Mouse (Mus musculus) cerebellum, adult (tissue): ENCODE measurements around the gene Zdhhc25.
A peak's percentile ranks its signal among the peaks of the same experiment; 100 is the strongest.

Experiments used
- ATAC-seq: cut with Nextera tagmentation; 2 replicates; pipeline ENCODE4 v1.9.2; 2017; ENCODE audit warnings: mild to moderate bottlenecking, moderate library complexity, mixed read lengths; ENCODE audit not compliant: insufficient number of reproducible peaks, low FRiP score, low TSS enrichment

The Zdhhc25 gene

GRCm38 (mm10) chr15:88600002-88600401, at the start of gene Zdhhc25:
TSS of gene Zdhhc25 (plus strand) at chr15:88600302.
- ATAC-seq = no peak

- peak; percentile 27; the same call in 1 of the 2 replicates for ATAC-seq
These were observed 47.2 kb upstream of the Zdhhc25 start for GRCm38 (mm10) chr15:88552852-88553251.

- ATAC-seq = no peak
These were observed 44.6 kb upstream of the Zdhhc25 start for GRCm38 (mm10) chr15:88555476-88555875.

GRCm38 (mm10) chr15:88560637-88561036, 39.5 kb upstream of the Zdhhc25 start:
- ATAC-seq = no peak

GRCm38 (mm10) chr15:88561058-88561730, 38.9 kb upstream of the Zdhhc25 start:
- ATAC-seq = 0 out of 2 replicates have a peak, but pooled peaks have one; percentile 28

- ATAC-seq = peak; percentile 39; the same call in 1 of the 2 replicates
These were observed 34.8 kb upstream of the Zdhhc25 start for GRCm38 (mm10) chr15:88565307-88565706.

GRCm38 (mm10) chr15:88565806-88566205, 34.3 kb upstream of the Zdhhc25 start:
- ATAC-seq = no peak

- ATAC-seq = no peak
These were observed 29.4 kb upstream of the Zdhhc25 start for GRCm38 (mm10) chr15:88570697-88571096.

- peak; percentile 74 for ATAC-seq
These were observed 20.6 kb upstream of the Zdhhc25 start for GRCm38 (mm10) chr15:88579461-88579860.

- no peak for ATAC-seq
These were observed 2.4 kb downstream of the Zdhhc25 start for GRCm38 (mm10) chr15:88602496-88602895.

- peak; percentile 68 for ATAC-seq
These were observed 3.1 kb downstream of the Zdhhc25 start for GRCm38 (mm10) chr15:88603091-88603732.

GRCm38 (mm10) chr15:88603733-88604119, 3.6 kb downstream of the Zdhhc25 start:
- ATAC-seq = no peak

GRCm38 (mm10) chr15:88604669-88605414, 4.7 kb downstream of the Zdhhc25 start:
- peak; percentile 81 for ATAC-seq

- no peak for ATAC-seq
These were observed 5.3 kb downstream of the Zdhhc25 start for GRCm38 (mm10) chr15:88605415-88605785.

GRCm38 (mm10) chr15:88617125-88617524, 17.0 kb downstream of the Zdhhc25 start:
- no peak for ATAC-seq

GRCm38 (mm10) chr15:88618008-88618773, 18.1 kb downstream of the Zdhhc25 start:
- ATAC-seq = peak; percentile 83

GRCm38 (mm10) chr15:88620017-88620416, 19.9 kb downstream of the Zdhhc25 start:
- ATAC-seq = no peak

- no peak for ATAC-seq
These were observed 23.8 kb downstream of the Zdhhc25 start for GRCm38 (mm10) chr15:88623891-88624290.

GRCm38 (mm10) chr15:88624874-88625277, 24.8 kb downstream of the Zdhhc25 start:
- ATAC-seq = no peak

GRCm38 (mm10) chr15:88625303-88626066, 25.4 kb downstream of the Zdhhc25 start:
- no peak for ATAC-seq
